In the genomic region with DNA sequence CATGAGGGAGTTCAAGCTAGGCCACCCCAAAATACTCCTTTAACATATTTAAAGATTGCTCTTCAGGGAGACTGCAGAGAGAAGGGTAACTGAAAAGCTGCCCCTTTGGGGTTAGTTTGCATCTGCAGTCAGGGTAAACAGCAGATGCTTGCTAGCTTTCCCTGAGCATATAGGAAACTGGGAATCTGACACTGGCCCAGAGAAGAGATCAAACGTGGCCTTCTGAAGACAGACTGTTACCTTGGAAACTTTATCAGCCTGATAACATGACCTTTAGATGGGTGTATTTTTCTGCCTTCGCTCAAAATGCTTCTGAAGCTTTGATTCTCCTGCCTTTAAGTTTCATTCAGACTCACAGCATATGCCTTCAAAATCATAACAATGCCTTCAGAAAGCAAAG, we compare ENCODE assay signal across 16 mouse cellular contexts.
"Had no signal": no experiment of that assay in that cellular context is flagged by ENCODE, and none has a peak within 500 bp of the region (broad histone marks: within the 10 kb centered on the region; RNA-seq: fewer than 3 reads in every experiment).

No protein-coding gene starts in this region.

- H3K4me2 ChIP-seq: kidney, embryonic 15.5 days; liver, embryonic 13.5 days; midbrain, embryonic 13.5 days; neural tube, embryonic 13.5 days had no signal

- H3K27ac ChIP-seq: kidney, embryonic 15.5 days; left cerebral cortex, adult 2 months; liver, embryonic 13.5 days; midbrain, embryonic 13.5 days; neural tube, embryonic 13.5 days had no signal

- H3K27me3 ChIP-seq: kidney, embryonic 15.5 days; liver, embryonic 13.5 days; midbrain, embryonic 13.5 days; neural tube, embryonic 13.5 days had no signal

- DNase-seq: kidney, postnatal 10 days; kidney, postnatal 36 days; layer of hippocampus, postnatal 36 days; liver, embryonic 13.5 days; lung, adult 2 months; lung, postnatal 14 days; lung, postnatal 4 days; retina, postnatal 1 day; thymus, adult 18-20 months; thymus, postnatal 36 days had no signal

- H3K4me3 ChIP-seq: kidney, embryonic 15.5 days; left cerebral cortex, adult 2 months; liver, embryonic 13.5 days; midbrain, embryonic 13.5 days; myocyte; neural tube, embryonic 13.5 days had no signal

- H3K9ac ChIP-seq: kidney, embryonic 15.5 days; liver, embryonic 13.5 days; midbrain, embryonic 13.5 days; neural tube, embryonic 13.5 days had no signal

- ATAC-seq: midbrain, embryonic 13.5 days; midbrain, embryonic 16.5 days had no signal

- H3K36me3 ChIP-seq: kidney, embryonic 15.5 days; liver, embryonic 13.5 days; midbrain, embryonic 13.5 days; neural tube, embryonic 13.5 days had no signal

- H3K9me3 ChIP-seq: kidney, embryonic 15.5 days; liver, embryonic 13.5 days; midbrain, embryonic 13.5 days; neural tube, embryonic 13.5 days had no signal
